Mouse (Mus musculus) liver, embryonic 11.5 days (tissue): ENCODE measurements around the gene Enox1. TPM values are rescaled to one million over a fixed set of nuclear protein-coding genes. Genes with fewer than 3 reads are reported as not detected.
A peak's percentile ranks its signal among the peaks of the same experiment; 100 is the strongest.

Source experiments
- ATAC-seq: fragments of 200-750 bp; cut with Nextera tagmentation; replicated peaks from 2 replicates; pipeline ENCODE4 v1.8.0; 2017; ENCODE audit warnings: moderate number of reproducible peaks, mild to moderate bottlenecking, moderate TSS enrichment, moderate library complexity; ENCODE audit not compliant: low FRiP score
- DNase-seq: peaks from one replicate; pipeline ENCODE4 v3.0.0-alpha.2; 2017; ENCODE audit warnings: low spot score
- H3K27ac ChIP-seq: fragments of 300-500 bp; sonication (generic); 2 replicates; pipeline ENCODE4 v1.5.1; 2014; ENCODE audit warnings: mild to moderate bottlenecking, low read depth, low read length, control low read depth
- H3K27me3 ChIP-seq: fragments of 300-500 bp; sonication (generic); replicated peaks from 2 replicates; pipeline ENCODE4 v1.6.1; 2014; ENCODE audit warnings: low read length, mixed read lengths; ENCODE audit not compliant: control insufficient read depth, insufficient read depth
- H3K36me3 ChIP-seq: fragments of 300-500 bp; sonication (generic); 2 replicates; pipeline ENCODE4 v1.6.1; 2014; ENCODE audit warnings: mild to moderate bottlenecking, low read length, moderate library complexity, mixed read lengths; ENCODE audit not compliant: control insufficient read depth, insufficient read depth
- H3K4me1 ChIP-seq: fragments of 300-500 bp; sonication (generic); replicated peaks from 2 replicates; pipeline ENCODE4 v1.6.1; 2014; ENCODE audit warnings: low read length, mixed read lengths; ENCODE audit not compliant: control insufficient read depth, insufficient read depth
- H3K4me2 ChIP-seq: fragments of 300-500 bp; sonication (generic); 2 replicates; pipeline ENCODE4 v1.6.1; 2014; ENCODE audit warnings: mild to moderate bottlenecking, control low read depth, moderate library complexity
- H3K4me3 ChIP-seq: fragments of 300-500 bp; sonication (generic); 2 replicates; pipeline ENCODE4 v1.5.1; 2014; ENCODE audit warnings: low read depth, low read length, control low read depth
- H3K9ac ChIP-seq: fragments of 300-500 bp; sonication (generic); 2 replicates; pipeline ENCODE4 v1.6.1; 2014; ENCODE audit warnings: low read depth, low read length, control low read depth
- H3K9me3 ChIP-seq: fragments of 300-500 bp; sonication (generic); 2 replicates; pipeline ENCODE4 v1.6.1; 2016; ENCODE audit warnings: low read length, inconsistent platforms, mixed read lengths; ENCODE audit not compliant: control insufficient read depth
- WGBS: fragments of 180-500 bp; shearing (Covaris S2); extraction: QIAGEN DNeasy Blood & Tissue Kit; methylation state at CpG from one replicate; pipeline ENCODE4 v1.1.7; 2014; 5-methylcytosine and 5-hydroxymethylcytosine counted together
- polyA plus RNA-seq: library from polyadenylated mRNA; unstranded; fragments of >200 nt; fragmentation: Nextera tagmentation; extraction: Ambion mirVana; gene quantifications from 2 replicates; pipeline ENCODE4 v1.2.1, GENCODE M21; 2014

Enox1 gene
- polyA plus RNA-seq, 1 experiment from 2014 or later, result 0.92 TPM

- no peak for ATAC-seq
These were observed 5.1 kb upstream of the Enox1 start for GRCm38 (mm10) chr14:77151431-77151830.

GRCm38 (mm10) chr14:77156911-77157504, 445 bp downstream of the Enox1 start:
- H3K4me2 ChIP-seq, result peak overlapping the region; percentile 76
- H3K36me3 ChIP-seq, result no peaks in the 10 kb centered on the region
- under 1% methylated on average over 60 of the region's 64 CpGs for WGBS
- DNase-seq (no peak), ATAC-seq (peak; percentile 34)
- peak overlapping the region; percentile 53 for H3K4me3 ChIP-seq
- H3K4me1 ChIP-seq, result no peaks in the 10 kb centered on the region
- no peak overlapping the region for H3K27ac ChIP-seq
- H3K9me3 ChIP-seq, result no peaks in the 10 kb centered on the region
- peaks cover 42% of the 10 kb centered on the region for H3K27me3 ChIP-seq
- 0 out of 2 replicates have a peak overlapping the region, but pooled peaks have one; percentile 17 for H3K9ac ChIP-seq

More at GRCm38 (mm10) chr14:77151431-77151830, 5.1 kb upstream of the Enox1 start:
- DNase-seq, result no peak
- H3K36me3 ChIP-seq, result no peaks in the 10 kb centered on the region
- no peaks in the 10 kb centered on the region for H3K4me1 ChIP-seq
- no peak overlapping the region for H3K27ac ChIP-seq
- no peak overlapping the region for H3K4me3 ChIP-seq
- WGBS, result 85% methylated on average over 7 of the region's 7 CpGs
- no peak overlapping the region for H3K9ac ChIP-seq
- no peaks in the 10 kb centered on the region for H3K9me3 ChIP-seq
- H3K4me2 ChIP-seq, result no peak overlapping the region
- H3K27me3 ChIP-seq, result peaks cover 18% of the 10 kb centered on the region

GRCm38 (mm10) chr14:77157505-77157911, 945 bp downstream of the Enox1 start:
- H3K27me3 ChIP-seq, result peaks cover 42% of the 10 kb centered on the region
- H3K4me3 ChIP-seq, result peak overlapping the region; percentile 53
- H3K9ac ChIP-seq, result no peak overlapping the region

GRCm38 (mm10) chr14:77159397-77159796, 2.8 kb downstream of the Enox1 start:
- Histone ChIP-seq H3K9ac (no peak overlapping the region), H3K27ac (no peak overlapping the region), H3K36me3 (no peaks in the 10 kb centered on the region), H3K4me1 (no peaks in the 10 kb centered on the region), H3K9me3 (no peaks in the 10 kb centered on the region), H3K27me3 (peaks cover 42% of the 10 kb centered on the region), H3K4me2 (no peak overlapping the region), H3K4me3 (no peak overlapping the region)
- no peak for ATAC-seq
- 88% methylated on average over 5 of the region's 5 CpGs for WGBS
- no peak for DNase-seq

More at GRCm38 (mm10) chr14:77157505-77157911, 945 bp downstream of the Enox1 start:
- peak; percentile 51 for DNase-seq
- ATAC-seq, result peak; percentile 60
- Histone ChIP-seq H3K36me3 (no peaks in the 10 kb centered on the region), H3K4me2 (peak overlapping the region; percentile 76), H3K4me1 (no peaks in the 10 kb centered on the region), H3K27ac (no peak overlapping the region), H3K9me3 (no peaks in the 10 kb centered on the region)
- 2% methylated on average over 31 of the region's 31 CpGs for WGBS

GRCm38 (mm10) chr14:77162496-77162895, 5.9 kb downstream of the Enox1 start:
- H3K9me3 ChIP-seq, result no peaks in the 10 kb centered on the region
- H3K4me1 ChIP-seq, result no peaks in the 10 kb centered on the region
- WGBS, result 76% methylated on average over 3 of the region's 3 CpGs
- no peak overlapping the region for H3K9ac ChIP-seq
- H3K36me3 ChIP-seq, result no peaks in the 10 kb centered on the region
- H3K27me3 ChIP-seq, result peaks cover 14% of the 10 kb centered on the region
- no peak overlapping the region for H3K27ac ChIP-seq
- H3K4me2 ChIP-seq, result no peak overlapping the region
- DNase-seq (no peak), ATAC-seq (no peak)
- H3K4me3 ChIP-seq, result no peak overlapping the region

GRCm38 (mm10) chr14:77164396-77164795, 7.8 kb downstream of the Enox1 start:
- no peak overlapping the region for H3K9ac ChIP-seq
- no peaks in the 10 kb centered on the region for H3K36me3 ChIP-seq
- peaks cover 2% of the 10 kb centered on the region; the same call in 1 of the 2 replicates for H3K27me3 ChIP-seq
- H3K27ac ChIP-seq, result no peak overlapping the region
- H3K9me3 ChIP-seq, result no peaks in the 10 kb centered on the region
- WGBS, result 72% methylated on average over 6 of the region's 6 CpGs
- H3K4me2 ChIP-seq, result no peak overlapping the region
- no peak for ATAC-seq
- no peak overlapping the region for H3K4me3 ChIP-seq
- no peak for DNase-seq
- H3K4me1 ChIP-seq, result no peaks in the 10 kb centered on the region

GRCm38 (mm10) chr14:77168161-77168560, 11.6 kb downstream of the Enox1 start:
- no peak overlapping the region for H3K27ac ChIP-seq
- no peaks in the 10 kb centered on the region for H3K4me1 ChIP-seq
- 87% methylated on average over 6 of the region's 6 CpGs for WGBS
- no peak overlapping the region for H3K4me2 ChIP-seq
- ATAC-seq, result no peak
- no peaks in the 10 kb centered on the region for H3K36me3 ChIP-seq
- H3K9ac ChIP-seq, result no peak overlapping the region
- H3K9me3 ChIP-seq, result no peaks in the 10 kb centered on the region
- no peaks in the 10 kb centered on the region for H3K27me3 ChIP-seq
- no peak overlapping the region for H3K4me3 ChIP-seq
- no peak for DNase-seq

- H3K9ac ChIP-seq, result no peak overlapping the region
- no peak overlapping the region for H3K4me3 ChIP-seq
- no peak overlapping the region for H3K4me2 ChIP-seq
- no peak for ATAC-seq
- no peaks in the 10 kb centered on the region for H3K4me1 ChIP-seq
- no peak for DNase-seq
- H3K9me3 ChIP-seq, result no peaks in the 10 kb centered on the region
- WGBS, result 75% methylated on average over 15 of the region's 15 CpGs
- no peak overlapping the region for H3K27ac ChIP-seq
- H3K36me3 ChIP-seq, result no peaks in the 10 kb centered on the region
- no peaks in the 10 kb centered on the region for H3K27me3 ChIP-seq
These were observed 17.9 kb downstream of the Enox1 start for GRCm38 (mm10) chr14:77174491-77174890.

GRCm38 (mm10) chr14:77174931-77175330, 18.4 kb downstream of the Enox1 start:
- ATAC-seq, result no peak
- H3K9me3 ChIP-seq, result no peaks in the 10 kb centered on the region
- WGBS, result 91% methylated on average over 9 of the region's 9 CpGs

More at GRCm38 (mm10) chr14:77174931-77175330, 18.4 kb downstream of the Enox1 start:
- no peaks in the 10 kb centered on the region for H3K4me1 ChIP-seq
- no peaks in the 10 kb centered on the region for H3K36me3 ChIP-seq
- no peak for DNase-seq
- H3K9ac ChIP-seq, result no peak overlapping the region
- H3K4me3 ChIP-seq, result no peak overlapping the region
- no peak overlapping the region for H3K4me2 ChIP-seq
- H3K27ac ChIP-seq, result no peak overlapping the region
- no peaks in the 10 kb centered on the region for H3K27me3 ChIP-seq
